Mouse (Mus musculus) liver, embryonic 16.5 days (tissue): ENCODE data around the gene Foxk1. TPM values are rescaled to one million over a fixed set of nuclear protein-coding genes. Genes with fewer than 3 reads are reported as not detected.
A peak's percentile ranks its signal among the peaks of the same experiment; 100 is the strongest.

Experiments used
- ATAC-seq: fragments of 200-750 bp; cut with Nextera tagmentation; 2 replicates; pipeline ENCODE4 v1.8.0; 2017; ENCODE audit warnings: low read depth, mild to moderate bottlenecking, moderate number of reproducible peaks, moderate library complexity
- H3K27ac ChIP-seq: fragments of 300-500 bp; sonication (generic); 2 replicates; pipeline ENCODE4 v1.5.1; 2014; ENCODE audit warnings: mild to moderate bottlenecking, low read length
- H3K27me3 ChIP-seq: fragments of 300-500 bp; sonication (generic); 2 replicates; pipeline ENCODE4 v1.6.1; 2014; ENCODE audit warnings: low read depth, low read length, mixed read lengths; ENCODE audit not compliant: control insufficient read depth, insufficient read depth
- H3K36me3 ChIP-seq: fragments of 300-500 bp; sonication (generic); 2 replicates; pipeline ENCODE4 v1.6.1; 2014; ENCODE audit warnings: mild to moderate bottlenecking; ENCODE audit not compliant: control insufficient read depth, insufficient read depth
- H3K4me1 ChIP-seq: fragments of 300-500 bp; sonication (generic); 2 replicates; pipeline ENCODE4 v1.6.1; 2014; ENCODE audit warnings: low read depth, low read length, mixed read lengths; ENCODE audit not compliant: control insufficient read depth
- H3K4me2 ChIP-seq: fragments of 300-500 bp; sonication (generic); 2 replicates; pipeline ENCODE4 v1.6.1; 2014; ENCODE audit warnings: low read depth, low read length, mixed read lengths
- H3K4me3 ChIP-seq: fragments of 300-500 bp; sonication (generic); 2 replicates; pipeline ENCODE4 v1.5.1; 2014; ENCODE audit warnings: low read depth, mild to moderate bottlenecking, low read length
- H3K9ac ChIP-seq: fragments of 300-500 bp; sonication (generic); 2 replicates; pipeline ENCODE4 v1.6.1; 2014; ENCODE audit warnings: low read depth, low read length
- H3K9me3 ChIP-seq: fragments of 300-500 bp; sonication (generic); replicated peaks from 2 replicates; pipeline ENCODE4 v1.6.1; 2016; ENCODE audit warnings: low read length; ENCODE audit not compliant: control insufficient read depth
- WGBS: fragments of 180-500 bp; shearing (Covaris S2); extraction: QIAGEN DNeasy Blood & Tissue Kit; methylation state at CpG from one replicate; pipeline ENCODE4 v1.1.7; 2014; ENCODE audit not compliant: insufficient replicate concordance; 5-methylcytosine and 5-hydroxymethylcytosine counted together
- polyA plus RNA-seq: library from polyadenylated mRNA; unstranded; fragments of >200 nt; fragmentation: Nextera tagmentation; extraction: Ambion mirVana; gene quantifications from 2 replicates; pipeline ENCODE4 v1.2.1, GENCODE M21; 2015

Foxk1 gene
- polyA plus RNA-seq, 1 experiment from 2014 or later, result 0.97 TPM

- Histone ChIP-seq H3K4me1 (peaks cover 60% of the 10 kb centered on the region), H3K4me3 (peak overlapping the region; percentile 58)
- no peak for ATAC-seq
Measured at GRCm38 (mm10) chr5:142442045-142442440, 40.7 kb downstream of the Foxk1 start.

GRCm38 (mm10) chr5:142443514-142443913 is 42.2 kb downstream of the Foxk1 start:
- no peak for ATAC-seq
- peak overlapping the region; percentile 16; the same call in 1 of the 2 replicates for H3K4me3 ChIP-seq

More at GRCm38 (mm10) chr5:142442045-142442440, 40.7 kb downstream of the Foxk1 start:
- 52% methylated on average over 7 of the region's 7 CpGs for WGBS
- H3K4me2 ChIP-seq, result peak overlapping the region; percentile 89
- no peak overlapping the region for H3K9ac ChIP-seq
- H3K36me3 ChIP-seq, result no peaks in the 10 kb centered on the region
- peak overlapping the region; percentile 95 for H3K27ac ChIP-seq
- H3K27me3 ChIP-seq, result no peaks in the 10 kb centered on the region
- no peaks in the 10 kb centered on the region for H3K9me3 ChIP-seq

GRCm38 (mm10) chr5:142443994-142444393 is 42.7 kb downstream of the Foxk1 start:
- Histone ChIP-seq H3K4me3 (no peak overlapping the region), H3K27me3 (no peaks in the 10 kb centered on the region), H3K4me1 (peaks cover 66% of the 10 kb centered on the region), H3K4me2 (no peak overlapping the region), H3K9me3 (no peaks in the 10 kb centered on the region), H3K36me3 (no peaks in the 10 kb centered on the region), H3K9ac (no peak overlapping the region), H3K27ac (peak overlapping the region; percentile 51)
- ATAC-seq, result no peak
- 64% methylated on average over 14 of the region's 14 CpGs for WGBS

More at GRCm38 (mm10) chr5:142443514-142443913, 42.2 kb downstream of the Foxk1 start:
- H3K36me3 ChIP-seq, result no peaks in the 10 kb centered on the region
- no peaks in the 10 kb centered on the region for H3K27me3 ChIP-seq
- no peak overlapping the region for H3K9ac ChIP-seq
- 0 out of 2 replicates have a peak overlapping the region, but pooled peaks have one; percentile 7 for H3K4me2 ChIP-seq
- 44% methylated on average over 15 of the region's 15 CpGs for WGBS
- peaks cover 66% of the 10 kb centered on the region for H3K4me1 ChIP-seq
- H3K27ac ChIP-seq, result peak overlapping the region; percentile 58
- no peaks in the 10 kb centered on the region for H3K9me3 ChIP-seq

GRCm38 (mm10) chr5:142444791-142445531 is 43.7 kb downstream of the Foxk1 start:
- Histone ChIP-seq H3K36me3 (no peaks in the 10 kb centered on the region; the same call in 1 of the 2 replicates), H3K27me3 (no peaks in the 10 kb centered on the region), H3K27ac (peak overlapping the region; percentile 51), H3K4me1 (peaks cover 57% of the 10 kb centered on the region), H3K4me3 (no peak overlapping the region), H3K4me2 (peak overlapping the region; percentile 32), H3K9me3 (no peaks in the 10 kb centered on the region), H3K9ac (no peak overlapping the region; the same call in 1 of the 2 replicates)
- ATAC-seq, result peak; percentile 51
- WGBS, result 50% methylated on average over 11 of the region's 11 CpGs

- H3K4me2 ChIP-seq, result no peak overlapping the region
- no peaks in the 10 kb centered on the region for H3K9me3 ChIP-seq
- peaks cover 52% of the 10 kb centered on the region for H3K4me1 ChIP-seq
- 0 out of 2 replicates have a peak overlapping the region, but pooled peaks have one; percentile 15 for H3K9ac ChIP-seq
- H3K4me3 ChIP-seq, result no peak overlapping the region
- H3K36me3 ChIP-seq, result peaks cover 4% of the 10 kb centered on the region; the same call in 1 of the 2 replicates
- H3K27me3 ChIP-seq, result no peaks in the 10 kb centered on the region
- no peak for ATAC-seq
- peak overlapping the region; percentile 51 for H3K27ac ChIP-seq
- WGBS, result 53% methylated on average over 8 of the region's 8 CpGs
Measured at GRCm38 (mm10) chr5:142445709-142446108, 44.4 kb downstream of the Foxk1 start.

- WGBS, result 6% methylated on average over 9 of the region's 9 CpGs
- H3K4me1 ChIP-seq, result peaks cover 37% of the 10 kb centered on the region
- no peaks in the 10 kb centered on the region for H3K27me3 ChIP-seq
- peaks cover 4% of the 10 kb centered on the region; the same call in 1 of the 2 replicates for H3K36me3 ChIP-seq
- ATAC-seq, result peak; percentile 14; the same call in 1 of the 2 replicates
- H3K9me3 ChIP-seq, result no peaks in the 10 kb centered on the region
- no peak overlapping the region for H3K4me2 ChIP-seq
- no peak overlapping the region for H3K27ac ChIP-seq
- H3K9ac ChIP-seq, result no peak overlapping the region
- no peak overlapping the region for H3K4me3 ChIP-seq
Measured at GRCm38 (mm10) chr5:142448076-142448475, 46.8 kb downstream of the Foxk1 start.

GRCm38 (mm10) chr5:142448623-142449022 is 47.3 kb downstream of the Foxk1 start:
- H3K4me2 ChIP-seq, result no peak overlapping the region
- peaks cover 34% of the 10 kb centered on the region for H3K4me1 ChIP-seq
- no peak overlapping the region for H3K9ac ChIP-seq
- H3K9me3 ChIP-seq, result no peaks in the 10 kb centered on the region
- H3K27ac ChIP-seq, result no peak overlapping the region
- H3K4me3 ChIP-seq, result no peak overlapping the region
- no peaks in the 10 kb centered on the region for H3K27me3 ChIP-seq
- no peak for ATAC-seq
- 71% methylated on average over 12 of the region's 12 CpGs for WGBS
- H3K36me3 ChIP-seq, result peaks cover 6% of the 10 kb centered on the region

GRCm38 (mm10) chr5:142450846-142451245 is 49.5 kb downstream of the Foxk1 start:
- H3K9ac ChIP-seq, result no peak overlapping the region
- 85% methylated on average over 9 of the region's 9 CpGs for WGBS
- H3K27me3 ChIP-seq, result no peaks in the 10 kb centered on the region
- ATAC-seq, result no peak
- H3K4me1 ChIP-seq, result peaks cover 12% of the 10 kb centered on the region
- H3K27ac ChIP-seq, result no peak overlapping the region
- no peaks in the 10 kb centered on the region for H3K9me3 ChIP-seq
- no peak overlapping the region for H3K4me2 ChIP-seq
- peaks cover 16% of the 10 kb centered on the region for H3K36me3 ChIP-seq
- no peak overlapping the region for H3K4me3 ChIP-seq

GRCm38 (mm10) chr5:142451759-142452158 is 50.5 kb downstream of the Foxk1 start:
- no peak overlapping the region for H3K9ac ChIP-seq
- H3K9me3 ChIP-seq, result no peaks in the 10 kb centered on the region
- H3K27ac ChIP-seq, result no peak overlapping the region
- H3K4me2 ChIP-seq, result no peak overlapping the region
- 12% methylated on average over 1 of the region's 1 CpGs for WGBS
- H3K4me1 ChIP-seq, result peaks cover 9% of the 10 kb centered on the region
- peak; percentile 55 for ATAC-seq
- no peaks in the 10 kb centered on the region for H3K27me3 ChIP-seq
- no peak overlapping the region for H3K4me3 ChIP-seq
- peaks cover 16% of the 10 kb centered on the region for H3K36me3 ChIP-seq
